Mouse (Mus musculus) intestine, embryonic 14.5 days (tissue): ENCODE data around the gene Uso1. TPM values are rescaled to one million over a fixed set of nuclear protein-coding genes. Genes with fewer than 3 reads are reported as not detected.
A peak's percentile ranks its signal among the peaks of the same experiment; 100 is the strongest.

Experiments used
- ATAC-seq: fragments of 200-750 bp; cut with Nextera tagmentation; replicated peaks from 2 replicates; pipeline ENCODE4 v1.8.0; 2017; ENCODE audit warnings: low read depth, moderate number of reproducible peaks, moderate TSS enrichment, moderate library complexity; ENCODE audit not compliant: low FRiP score, low TSS enrichment
- DNase-seq: peaks from one replicate; pipeline ENCODE4 v3.0.0-alpha.2; 2018; ENCODE audit warnings: low spot score
- H3K27ac ChIP-seq: fragments of 300-500 bp; sonication (generic); 2 replicates; pipeline ENCODE4 v1.5.1; 2014; ENCODE audit warnings: low read depth, mild to moderate bottlenecking, control low read depth
- H3K27me3 ChIP-seq: fragments of 300-500 bp; sonication (generic); replicated peaks from 2 replicates; pipeline ENCODE4 v1.6.1; 2014; ENCODE audit warnings: low read length, control low read depth; ENCODE audit not compliant: control insufficient read depth, insufficient read depth
- H3K36me3 ChIP-seq: fragments of 300-500 bp; sonication (generic); 2 replicates; pipeline ENCODE4 v1.6.1; 2014; ENCODE audit warnings: low read length, control low read depth; ENCODE audit not compliant: control insufficient read depth, insufficient read depth
- H3K4me1 ChIP-seq: fragments of 300-500 bp; sonication (generic); replicated peaks from 2 replicates; pipeline ENCODE4 v1.6.1; 2014; ENCODE audit warnings: low read length, control low read depth, mixed read lengths; ENCODE audit not compliant: control insufficient read depth, insufficient read depth
- H3K4me2 ChIP-seq: fragments of 300-500 bp; sonication (generic); 2 replicates; pipeline ENCODE4 v1.6.1; 2014; ENCODE audit warnings: low read length
- H3K4me3 ChIP-seq: fragments of 300-500 bp; sonication (generic); 2 replicates; pipeline ENCODE4 v1.5.1; 2014; ENCODE audit warnings: low read depth, low read length, control low read depth, mixed read lengths
- H3K9ac ChIP-seq: fragments of 300-500 bp; sonication (generic); 2 replicates; pipeline ENCODE4 v1.6.1; 2014; ENCODE audit warnings: mild to moderate bottlenecking, low read length
- H3K9me3 ChIP-seq: fragments of 300-500 bp; sonication (generic); 2 replicates; pipeline ENCODE4 v1.6.1; 2016; ENCODE audit warnings: low read length, control low read depth; ENCODE audit not compliant: control insufficient read depth
- WGBS: fragments of 180-500 bp; shearing (Covaris S2); extraction: QIAGEN DNeasy Blood & Tissue Kit; methylation state at CpG from one replicate; pipeline ENCODE4 v1.1.7; 2014; 5-methylcytosine and 5-hydroxymethylcytosine counted together
- polyA plus RNA-seq: library from polyadenylated mRNA; unstranded; fragments of >200 nt; fragmentation: Nextera tagmentation; extraction: Ambion mirVana; gene quantifications from 2 replicates; pipeline ENCODE4 v1.2.1, GENCODE M21; 2014

Uso1 gene
- polyA plus RNA-seq, 1 experiment from 2014 or later, result 30.8 TPM

GRCm38 (mm10) chr5:92114939-92115338 lies 22.8 kb upstream of the Uso1 start:
- peaks cover 4% of the 10 kb centered on the region; the same call in 1 of the 2 replicates for H3K4me1 ChIP-seq
- no peak overlapping the region for H3K4me2 ChIP-seq
- H3K4me3 ChIP-seq, result no peak overlapping the region
- H3K27ac ChIP-seq, result no peak overlapping the region
- WGBS, result 89% methylated on average over 2 of the region's 2 CpGs
- H3K9ac ChIP-seq, result no peak overlapping the region
- no peaks in the 10 kb centered on the region for H3K36me3 ChIP-seq
- H3K9me3 ChIP-seq, result no peaks in the 10 kb centered on the region
- no peak for DNase-seq
- no peak for ATAC-seq
- H3K27me3 ChIP-seq, result no peaks in the 10 kb centered on the region

DNA sequence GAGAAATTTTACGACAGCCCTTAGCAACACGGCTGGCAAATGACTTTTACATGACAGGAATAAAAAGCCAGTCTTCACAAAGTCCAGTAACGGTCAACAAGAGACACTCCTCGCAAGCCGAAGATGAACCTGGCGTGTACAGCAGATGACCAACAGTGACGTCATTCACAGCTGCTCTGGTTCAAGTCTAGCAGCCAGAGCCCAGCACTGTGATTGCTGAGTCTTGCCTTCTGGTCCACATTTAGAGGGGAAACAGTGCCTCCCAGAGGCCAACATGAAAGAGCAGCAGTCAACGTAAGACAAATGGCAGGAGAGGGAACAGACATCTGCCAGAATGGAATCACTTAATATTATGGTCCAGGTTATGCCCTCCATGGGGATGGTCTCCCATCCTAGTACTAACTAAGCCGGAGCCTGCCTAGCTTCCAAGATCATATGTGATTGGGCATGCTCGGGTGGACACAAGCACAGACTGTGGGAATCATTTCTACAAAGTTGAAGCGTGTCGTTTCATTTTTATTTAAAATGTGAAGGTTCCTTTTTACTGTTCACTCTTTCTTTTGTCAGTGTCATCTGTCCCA lies 19.8 kb upstream of the Uso1 start:
- H3K36me3 ChIP-seq, result no peaks in the 10 kb centered on the region
- 51% methylated on average over 12 of the region's 12 CpGs for WGBS
- no peaks in the 10 kb centered on the region for H3K9me3 ChIP-seq
- peak; percentile 74 for ATAC-seq
- no peaks in the 10 kb centered on the region for H3K4me1 ChIP-seq
- H3K4me2 ChIP-seq, result no peak overlapping the region
- no peak overlapping the region for H3K27ac ChIP-seq
- no peak overlapping the region for H3K9ac ChIP-seq
- H3K4me3 ChIP-seq, result no peak overlapping the region
- no peaks in the 10 kb centered on the region for H3K27me3 ChIP-seq
- peak; percentile 75 for DNase-seq

- Histone ChIP-seq H3K9me3 (no peaks in the 10 kb centered on the region), H3K4me1 (no peaks in the 10 kb centered on the region), H3K4me3 (no peak overlapping the region), H3K9ac (no peak overlapping the region), H3K27ac (no peak overlapping the region), H3K4me2 (no peak overlapping the region), H3K36me3 (no peaks in the 10 kb centered on the region), H3K27me3 (no peaks in the 10 kb centered on the region)
- 77% methylated on average over 4 of the region's 4 CpGs for WGBS
- ATAC-seq (no peak), DNase-seq (no peak)
Observed at GRCm38 (mm10) chr5:92121636-92122035, 16.1 kb upstream of the Uso1 start.

GRCm38 (mm10) chr5:92125446-92125845 lies 12.3 kb upstream of the Uso1 start:
- H3K4me3 ChIP-seq, result no peak overlapping the region
- WGBS, result 96% methylated on average over 3 of the region's 3 CpGs

DNA sequence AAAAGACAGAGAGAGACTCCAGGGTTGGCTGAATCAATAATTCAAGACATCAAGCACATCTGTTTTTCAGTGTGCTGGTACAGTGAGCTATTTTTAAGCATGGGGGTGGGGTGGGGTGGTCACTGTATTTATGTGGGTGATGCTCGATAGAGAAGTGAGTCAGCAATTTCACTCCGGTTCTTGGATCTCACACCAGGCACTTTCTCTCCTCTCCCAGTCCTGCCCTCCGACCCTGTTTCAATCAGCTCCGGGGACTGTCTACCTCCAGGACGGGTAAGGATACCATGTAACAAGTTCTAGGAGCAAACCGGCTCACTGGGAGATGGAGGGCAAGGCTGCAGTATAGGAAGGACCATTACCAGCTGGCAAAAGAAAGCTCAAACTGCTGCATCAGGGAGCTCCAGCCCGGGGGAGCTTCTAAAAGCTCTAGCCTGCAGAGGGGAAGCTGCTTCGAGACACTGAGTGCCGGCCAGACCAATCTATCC lies 10.6 kb upstream of the Uso1 start:
- H3K4me1 ChIP-seq, result peaks cover 6% of the 10 kb centered on the region; the same call in 1 of the 2 replicates
- DNase-seq, result no peak

More at GRCm38 (mm10) chr5:92125446-92125845, 12.3 kb upstream of the Uso1 start:
- Histone ChIP-seq H3K9me3 (no peaks in the 10 kb centered on the region), H3K9ac (no peak overlapping the region), H3K4me2 (no peak overlapping the region), H3K4me1 (peaks cover 6% of the 10 kb centered on the region; the same call in 1 of the 2 replicates), H3K27me3 (no peaks in the 10 kb centered on the region), H3K36me3 (no peaks in the 10 kb centered on the region), H3K27ac (no peak overlapping the region)
- DNase-seq, result no peak
- ATAC-seq, result no peak

DNA sequence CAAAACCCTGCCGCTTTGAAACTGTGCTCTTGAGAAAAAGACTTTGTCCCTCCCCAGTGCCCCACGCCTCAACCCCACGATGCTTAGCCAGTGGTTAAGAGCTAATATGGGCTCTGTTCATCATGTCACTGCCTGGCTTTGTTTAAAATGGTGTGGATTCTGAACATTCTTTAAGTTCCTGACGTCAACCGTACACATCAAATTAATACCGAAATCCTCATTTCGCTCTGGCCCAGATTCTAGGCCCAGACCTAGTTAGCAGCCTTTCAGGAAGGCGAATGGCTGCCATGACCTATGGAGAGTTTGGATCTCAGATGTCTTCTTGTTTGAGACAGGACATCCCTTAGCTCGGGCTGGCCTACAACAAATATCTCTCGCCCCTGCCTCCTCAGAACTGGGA lies 10.0 kb upstream of the Uso1 start:
- Histone ChIP-seq H3K4me1 (peaks cover 6% of the 10 kb centered on the region; the same call in 1 of the 2 replicates), H3K4me2 (no peak overlapping the region), H3K9ac (no peak overlapping the region), H3K27me3 (no peaks in the 10 kb centered on the region), H3K4me3 (no peak overlapping the region), H3K36me3 (no peaks in the 10 kb centered on the region), H3K9me3 (no peaks in the 10 kb centered on the region), H3K27ac (peak overlapping the region; percentile 43; the same call in 1 of the 2 replicates)
- DNase-seq (no peak), ATAC-seq (no peak)
- WGBS, result 65% methylated on average over 10 of the region's 10 CpGs

More for the DNA sequence above, 10.6 kb upstream of the Uso1 start:
- Histone ChIP-seq H3K9ac (no peak overlapping the region), H3K9me3 (no peaks in the 10 kb centered on the region), H3K36me3 (no peaks in the 10 kb centered on the region), H3K27ac (peak overlapping the region; percentile 43; the same call in 1 of the 2 replicates), H3K4me2 (no peak overlapping the region; the same call in 1 of the 2 replicates), H3K4me3 (no peak overlapping the region), H3K27me3 (no peaks in the 10 kb centered on the region)
- ATAC-seq, result no peak
- 51% methylated on average over 9 of the region's 9 CpGs for WGBS

DNA sequence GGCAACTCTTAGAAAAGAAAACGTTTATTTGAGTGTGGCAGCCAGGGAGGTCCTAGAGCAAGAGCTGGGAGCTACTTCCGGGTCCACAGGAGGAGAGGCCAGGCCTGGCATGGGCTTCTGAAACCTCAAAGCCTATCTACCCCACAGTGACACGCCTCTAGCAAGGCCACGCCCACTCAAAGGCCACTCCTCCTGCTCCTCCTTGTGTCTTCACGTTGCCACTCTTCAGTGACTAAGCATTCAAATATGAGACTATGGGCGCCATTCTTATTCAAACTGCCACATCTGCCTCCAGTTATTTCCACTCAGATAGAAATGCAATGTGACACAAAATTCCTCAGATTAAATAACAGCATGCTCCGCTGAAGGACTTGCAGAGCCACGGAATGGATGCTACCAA lies 9.2 kb upstream of the Uso1 start:
- H3K9me3 ChIP-seq, result no peaks in the 10 kb centered on the region
- 20% methylated on average over 8 of the region's 8 CpGs for WGBS
- no peak overlapping the region for H3K4me3 ChIP-seq
- peak; percentile 69 for ATAC-seq
- H3K27ac ChIP-seq, result no peak overlapping the region
- H3K27me3 ChIP-seq, result no peaks in the 10 kb centered on the region
- no peaks in the 10 kb centered on the region for H3K36me3 ChIP-seq
- H3K4me1 ChIP-seq, result peaks cover 6% of the 10 kb centered on the region; the same call in 1 of the 2 replicates
- H3K9ac ChIP-seq, result no peak overlapping the region
- no peak for DNase-seq
- H3K4me2 ChIP-seq, result no peak overlapping the region

- H3K4me1 ChIP-seq, result peaks cover 6% of the 10 kb centered on the region; the same call in 1 of the 2 replicates
- H3K9me3 ChIP-seq, result no peaks in the 10 kb centered on the region
- no peaks in the 10 kb centered on the region for H3K36me3 ChIP-seq
- 69% methylated on average over 1 of the region's 1 CpGs for WGBS
- ATAC-seq, result no peak
- no peak for DNase-seq
- H3K4me3 ChIP-seq, result no peak overlapping the region
- H3K9ac ChIP-seq, result no peak overlapping the region
- H3K27me3 ChIP-seq, result no peaks in the 10 kb centered on the region
- no peak overlapping the region for H3K27ac ChIP-seq
- no peak overlapping the region for H3K4me2 ChIP-seq
Observed at GRCm38 (mm10) chr5:92129321-92129768, 8.4 kb upstream of the Uso1 start.
